Mouse (Mus musculus) lung, postnatal 36 days (tissue): Measurements from ENCODE around the gene Fam214b.

ENCODE experiments used
- DNase-seq: peaks from one replicate; pipeline ENCODE4 v3.0.0; 2022; ENCODE audit warnings: mixed read lengths

The Fam214b gene

DNA sequence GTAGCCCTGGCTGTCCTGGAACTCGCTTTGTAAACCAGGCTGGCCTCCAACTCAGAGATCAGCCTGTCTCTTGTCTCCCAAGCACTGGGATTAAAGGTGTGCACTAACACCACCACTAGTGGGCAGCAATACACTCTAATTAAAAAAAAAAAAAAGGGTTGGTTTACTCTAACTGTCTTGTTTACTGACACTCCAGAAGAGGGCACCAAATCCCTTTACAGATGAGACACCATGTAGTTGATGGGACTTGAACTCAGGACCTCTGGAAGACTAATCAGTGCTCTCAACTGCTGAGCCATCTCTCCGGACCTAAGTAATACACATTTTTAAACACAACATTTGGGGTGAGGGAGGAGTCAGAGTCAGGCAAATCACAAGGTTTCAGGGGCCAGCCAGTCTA is 40.3 kb downstream of the Fam214b start:
- DNase-seq: peak; percentile 78

DNA sequence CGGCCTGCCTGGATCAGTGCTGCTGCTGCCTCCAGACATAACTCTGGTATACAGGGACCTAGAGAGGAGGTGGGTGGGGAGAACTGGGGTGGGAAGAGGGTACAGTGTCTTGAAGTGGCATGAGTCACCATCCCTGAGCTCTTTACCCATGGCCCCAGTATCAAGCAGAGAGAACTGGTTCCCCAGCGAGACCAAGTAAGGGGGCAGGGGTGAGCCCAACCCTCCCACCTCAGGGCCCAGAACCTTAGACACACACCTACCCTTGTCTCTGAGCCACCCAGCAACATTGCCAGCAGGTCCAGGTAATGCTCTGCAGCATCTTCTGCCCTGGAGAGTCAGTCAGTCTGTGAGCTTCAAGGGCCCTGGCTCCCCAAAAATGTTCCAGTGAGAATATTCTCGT is 41.1 kb downstream of the Fam214b start:
- DNase-seq: no peak

DNA sequence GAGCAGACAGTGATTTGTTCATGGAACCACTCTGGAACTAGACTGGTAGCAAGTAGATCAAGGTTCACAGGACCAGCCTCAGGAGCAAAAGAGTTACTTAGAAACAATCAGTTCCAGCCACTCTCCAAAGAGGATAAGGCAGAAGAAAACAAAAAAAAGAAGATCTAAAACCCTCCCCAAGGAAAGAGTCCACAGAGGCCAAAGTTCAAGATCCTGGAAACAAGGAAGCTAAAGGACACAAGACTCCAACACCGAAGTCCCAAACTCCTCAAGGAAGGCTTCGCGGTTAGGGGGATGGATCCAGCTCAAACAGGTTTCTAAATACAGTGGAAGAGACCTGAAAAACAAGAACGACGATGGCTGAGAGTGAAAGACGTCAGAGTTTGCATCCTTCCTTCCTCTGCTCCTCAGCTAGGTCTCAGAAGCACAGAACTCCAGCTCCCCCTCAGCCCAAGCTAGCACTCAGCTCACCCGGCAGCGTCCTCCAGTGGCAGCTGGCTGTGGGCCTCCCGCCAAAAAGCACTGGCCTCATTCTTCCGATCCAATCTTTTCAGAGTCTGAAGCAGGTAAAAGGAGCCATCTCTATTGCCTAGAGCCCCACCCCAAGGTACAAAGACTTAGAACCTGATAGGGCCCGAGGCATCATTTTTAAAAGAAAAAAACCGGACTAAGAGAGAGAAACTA is 43.1 kb downstream of the Fam214b start:
- DNase-seq: no peak

DNA sequence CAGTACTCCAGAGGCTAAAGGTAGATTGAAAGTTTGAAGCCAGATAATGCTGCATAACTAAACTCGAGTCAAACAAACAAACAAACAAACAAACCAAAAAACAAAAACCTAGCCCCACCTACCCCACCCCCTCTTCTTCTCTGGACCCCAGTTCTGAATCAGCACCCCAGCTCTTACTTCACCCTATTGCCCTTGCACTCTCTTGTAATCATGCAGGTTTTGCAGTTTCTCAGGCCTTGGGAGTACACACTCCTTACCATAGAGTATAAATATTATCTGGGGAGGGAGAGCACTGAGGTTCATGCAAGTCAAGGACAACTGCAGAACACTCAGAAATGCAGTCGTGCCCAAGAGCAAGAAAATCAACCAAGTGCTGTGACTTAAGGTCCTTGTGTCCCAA is 44.7 kb downstream of the Fam214b start:
- DNase-seq: no peak

DNA sequence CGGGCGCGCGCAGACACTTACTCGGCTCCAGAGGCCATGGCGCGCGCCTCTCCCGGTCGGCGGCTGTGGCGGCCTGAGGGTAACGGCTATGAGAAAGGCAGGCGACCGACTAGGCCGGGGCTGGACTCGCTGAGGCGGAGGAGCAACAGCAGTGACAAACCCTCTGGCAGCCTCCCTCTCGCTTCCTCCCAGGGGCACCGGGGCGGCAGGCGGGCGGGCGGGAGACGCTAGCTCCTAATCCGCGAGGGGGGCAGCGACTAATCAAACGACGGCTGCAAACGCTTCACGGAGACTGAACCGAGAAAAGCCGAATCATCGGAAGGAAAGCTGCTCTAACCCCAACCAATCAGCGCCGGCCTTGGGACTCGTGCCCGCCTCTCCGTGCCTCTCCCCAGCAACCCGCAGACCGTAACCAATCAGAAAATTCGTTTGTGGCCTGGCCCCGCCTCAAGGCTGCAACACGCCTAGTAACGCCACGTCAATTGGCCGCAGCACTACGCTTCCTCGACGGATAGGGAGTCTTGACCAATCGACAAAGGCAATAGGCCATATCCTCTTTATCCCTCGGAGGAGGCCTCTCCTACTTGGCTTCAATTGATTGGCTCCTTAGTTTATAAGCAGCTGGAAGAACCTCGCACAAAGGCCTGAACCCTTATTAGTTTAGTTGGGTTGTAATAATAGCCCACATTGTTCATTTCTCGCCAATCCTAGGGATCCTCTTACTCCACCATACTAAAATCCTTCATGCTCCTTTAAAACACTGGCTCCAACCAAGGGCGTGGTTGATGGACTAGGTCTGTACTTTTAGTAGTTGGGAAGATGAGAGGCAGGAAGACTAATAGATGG is 45.7 kb downstream of the Fam214b start, which contains the start of gene Vcp:
TSS of gene Vcp (minus strand) at position 367 of the 846 bp plus-strand sequence.
- DNase-seq: peak; percentile 98

DNA sequence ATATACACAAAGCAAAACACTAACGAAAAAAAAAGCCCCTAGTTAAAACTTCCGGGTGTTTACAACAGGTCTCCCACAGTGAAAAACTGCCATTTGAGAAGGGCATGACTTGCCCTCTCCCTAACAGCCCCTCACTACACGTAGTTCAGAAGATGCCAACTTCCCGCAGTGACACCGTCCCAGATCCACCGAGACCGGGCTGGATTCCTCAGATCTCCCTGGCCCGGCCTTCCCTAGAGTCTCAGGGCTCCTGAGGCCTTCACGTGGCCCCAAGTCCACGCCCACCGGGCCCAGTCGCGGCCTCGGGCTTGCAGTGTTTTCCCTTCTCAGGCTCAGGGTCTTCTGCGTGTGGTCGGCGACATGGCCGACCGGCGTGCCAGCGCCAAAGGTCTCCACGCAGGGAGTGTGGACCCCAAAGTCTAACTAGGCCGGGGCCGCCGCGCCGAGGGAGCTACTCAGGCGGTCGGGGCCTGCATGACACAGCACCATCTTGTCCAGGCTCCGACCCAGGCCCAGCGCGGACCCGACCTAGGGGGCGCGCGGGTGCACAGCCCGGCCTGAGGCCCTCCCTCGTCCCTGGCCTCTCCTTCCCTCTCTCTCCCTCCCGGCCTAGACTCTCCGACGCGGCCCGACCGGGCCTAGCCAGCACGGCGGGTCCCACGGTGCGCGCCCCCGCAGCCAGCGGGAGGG is 46.4 kb downstream of the Fam214b start:
- DNase-seq: peak; percentile 84

DNA sequence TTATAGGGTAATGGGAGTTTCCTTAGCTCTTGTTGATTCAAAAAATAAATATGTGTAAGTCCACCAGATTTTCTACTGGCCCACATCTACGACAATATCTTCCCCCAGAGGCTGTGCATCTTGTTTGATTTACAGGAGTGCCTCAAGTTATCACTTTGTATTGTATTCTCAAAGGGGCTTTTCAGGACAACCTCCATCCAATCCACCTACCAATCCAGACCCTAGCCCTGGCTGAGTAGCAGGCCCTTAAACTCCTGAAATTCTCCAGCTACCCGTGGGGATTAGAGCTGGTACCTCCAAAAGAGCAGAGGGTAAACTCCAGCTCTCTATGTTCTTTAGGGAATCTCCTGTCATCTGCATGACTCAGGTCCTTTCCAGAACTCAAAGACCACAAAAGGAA is 48.0 kb downstream of the Fam214b start:
- no peak for DNase-seq

DNA sequence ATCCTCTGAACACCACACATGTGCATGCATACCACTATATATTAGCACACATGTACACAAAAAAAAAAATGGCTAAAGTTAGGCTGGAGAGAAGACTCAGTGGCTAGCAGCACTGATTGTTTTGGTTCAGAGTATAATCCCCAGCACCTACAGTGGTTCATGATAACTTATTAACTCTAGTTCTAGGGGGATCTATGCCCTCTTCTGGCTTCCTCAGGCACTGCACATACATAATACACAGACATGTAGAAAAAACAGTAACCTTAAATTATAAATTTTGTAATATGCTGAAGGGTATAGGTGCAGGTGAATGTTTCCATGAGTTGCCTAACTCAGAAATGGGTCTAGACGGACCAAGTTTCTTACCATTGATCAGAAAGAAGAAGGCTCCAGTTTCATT is 57.7 kb downstream of the Fam214b start:
- DNase-seq: no peak
